In the genomic region with DNA sequence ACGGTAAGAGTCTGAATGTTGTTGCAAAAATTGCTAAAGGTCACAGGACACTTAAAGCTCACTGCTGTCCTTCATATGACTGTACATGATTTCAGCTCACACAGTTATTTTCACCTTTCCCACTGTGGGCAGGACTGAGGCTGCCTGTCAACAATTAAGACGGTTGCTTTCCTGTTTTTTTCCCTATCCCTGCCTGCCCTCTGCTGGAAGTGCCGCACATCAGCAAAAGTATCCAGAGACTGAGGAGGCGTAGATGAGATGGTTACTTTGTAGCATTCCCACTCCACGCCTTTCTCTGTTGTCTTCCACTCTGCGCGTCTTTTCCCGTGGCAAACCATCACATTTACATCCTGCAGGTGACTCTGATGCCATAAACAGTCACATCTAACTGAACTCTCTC, we compare ENCODE assay signal across 8 mouse cellular contexts. TPM values are rescaled to one million over a fixed set of nuclear protein-coding genes. Genes with fewer than 3 reads are reported as not detected.
A peak's percentile ranks its signal among the peaks of the same experiment; 100 is the strongest.
DNase-seq lines count a peak whose midpoint lies in the region; ATAC-seq lines count a peak whose summit lies in the region.

No protein-coding gene starts in this region.

- H3K27me3 ChIP-seq in midbrain, embryonic 14.5 days (ENCODE audit: control insufficient read depth, insufficient read depth, low read length), result no peaks in the 10 kb centered on the region
- no peaks in the 10 kb centered on the region for H3K27me3 ChIP-seq in midbrain, embryonic 16.5 days (ENCODE audit: control insufficient read depth, insufficient read depth, low read depth, low read length)

- H3K27ac ChIP-seq in midbrain, embryonic 14.5 days (replicated peaks; ENCODE audit: low read depth, low read length), result no peak overlapping the region
- no peak overlapping the region for H3K27ac ChIP-seq in midbrain, embryonic 16.5 days (ENCODE audit: low read length)

- no peaks in the 10 kb centered on the region for H3K36me3 ChIP-seq in midbrain, embryonic 14.5 days (ENCODE audit: control insufficient read depth, insufficient read depth, low read length)
- no peaks in the 10 kb centered on the region for H3K36me3 ChIP-seq in midbrain, embryonic 16.5 days (ENCODE audit: control insufficient read depth, insufficient read depth, low read length)

- H3K4me2 ChIP-seq in midbrain, embryonic 14.5 days (ENCODE audit: low read length), result no peak overlapping the region
- H3K4me2 ChIP-seq in midbrain, embryonic 16.5 days (ENCODE audit: low read length), result no peak overlapping the region

- DNase-seq in midbrain, embryonic 14.5 days, result peak; percentile 78
- DNase-seq in cerebellum, postnatal 36 days, result peak; percentile 64 to 69
- DNase-seq in heart, postnatal 4 days, result peak; percentile 77
- peak; percentile 58 for DNase-seq in left cerebral cortex, postnatal 4 days
- DNase-seq in right cerebral cortex, adult 2 months (ENCODE audit: low spot score in 2 of 2), result peak; percentile 74 to 82
- DNase-seq in spleen, adult 18-20 months, result no peak

- no peak overlapping the region for H3K4me3 ChIP-seq in midbrain, embryonic 14.5 days (replicated peaks; ENCODE audit: low read depth, low read length)
- H3K4me3 ChIP-seq in midbrain, embryonic 16.5 days (ENCODE audit: low read depth, low read length), result no peak overlapping the region

- WGBS in midbrain, embryonic 14.5 days, result 25% methylated on average over 8 of the region's 8 CpGs
- WGBS in midbrain, embryonic 16.5 days, result 29% methylated on average over 8 of the region's 8 CpGs

- H3K4me1 ChIP-seq in midbrain, embryonic 14.5 days (ENCODE audit: control insufficient read depth, insufficient read depth, low read length), result no peaks in the 10 kb centered on the region
- H3K4me1 ChIP-seq in midbrain, embryonic 16.5 days (ENCODE audit: control insufficient read depth, insufficient read depth, low read length), result no peaks in the 10 kb centered on the region

- no peak for ATAC-seq in midbrain, embryonic 14.5 days (ENCODE audit: low FRiP score, low TSS enrichment)
- ATAC-seq in midbrain, embryonic 16.5 days, result no peak
- peak; percentile 66 for ATAC-seq in activated CD4-positive, CD25-positive, alpha-beta regulatory T cell, adult 4 months

- intact Hi-C loops in left cerebral cortex, postnatal 4 days (cut with DNase I), result loop anchor here (5.0 kb wide), 1 partner anchor 58 kb away; no protein-coding TSS in a partner anchor

- no peak overlapping the region for H3K9ac ChIP-seq in midbrain, embryonic 14.5 days (replicated peaks; ENCODE audit: low read length)
- no peak overlapping the region for H3K9ac ChIP-seq in midbrain, embryonic 16.5 days (ENCODE audit: low read depth, low read length)

- no peaks in the 10 kb centered on the region for H3K9me3 ChIP-seq in midbrain, embryonic 14.5 days (ENCODE audit: control insufficient read depth, low read length)
- no peaks in the 10 kb centered on the region for H3K9me3 ChIP-seq in midbrain, embryonic 16.5 days (replicated peaks; ENCODE audit: control insufficient read depth, low read length, poor library complexity, severe bottlenecking)

RNA-seq across cellular contexts. Expression of a gene that starts 25.4 kb away (rescaled TPM):
- 18.3 and 25.6 TPM in 2 replicates for polyA plus RNA-seq in midbrain, embryonic 14.5 days (2014; fragmentation: Nextera tagmentation; extraction: Ambion mirVana)
- polyA plus RNA-seq in midbrain, embryonic 16.5 days (2015; fragmentation: Nextera tagmentation; extraction: Ambion mirVana), result 36.8 and 40.2 TPM in 2 replicates
- polyA plus RNA-seq in activated CD4-positive, CD25-positive, alpha-beta regulatory T cell, adult 4 months (2017; shearing (Covaris generic)), result 1 to 10 TPM; 5.4 to 5.5 TPM
- total RNA-seq in heart, postnatal 4 days (2021), result 10 to 100 TPM; 11.1 to 13.6 TPM
- total RNA-seq in left cerebral cortex, postnatal 4 days (2021), result 10 to 100 TPM; 85.4 to 88.9 TPM

Comparison
In these comparisons a context has a peak if more than half of its experiments do, and no peak if none do; other contexts are left out.
1. DNase-seq: peak in midbrain, embryonic 14.5 days (single experiment), cerebellum, postnatal 36 days (2 of 2), heart, postnatal 4 days (single experiment), left cerebral cortex, postnatal 4 days (single experiment) and right cerebral cortex, adult 2 months (2 of 2); none in spleen, adult 18-20 months (0 of 2).